Mouse (Mus musculus): ENCODE data around the gene Alpi. TPM values are rescaled to one million over a fixed set of nuclear protein-coding genes. Genes with fewer than 3 reads are reported as not detected.

Gene Alpi
- total RNA-seq, 2 experiments from 2014 or later = not detected

- ATAC-seq (replicated peaks; ENCODE audit: poor library complexity) = no peak
Observed at GRCm38 (mm10) chr1:87060913-87061312, 40.5 kb downstream of the Alpi start.

- no peak for ATAC-seq (replicated peaks; ENCODE audit: poor library complexity)
Observed at GRCm38 (mm10) chr1:87059042-87059665, 42.3 kb downstream of the Alpi start.

- ATAC-seq (replicated peaks; ENCODE audit: poor library complexity) = no peak
Observed at GRCm38 (mm10) chr1:87057075-87057474, 44.3 kb downstream of the Alpi start.

GRCm38 (mm10) chr1:87051369-87051768, 50.0 kb downstream of the Alpi start:
- no peak for ATAC-seq (replicated peaks; ENCODE audit: poor library complexity)

GRCm38 (mm10) chr1:87050700-87051099, 50.7 kb downstream of the Alpi start:
- no peak for ATAC-seq (replicated peaks; ENCODE audit: poor library complexity)

GRCm38 (mm10) chr1:87050072-87050471, 51.3 kb downstream of the Alpi start:
- ATAC-seq (replicated peaks; ENCODE audit: poor library complexity) = no peak

Other genes with a start within 250 kb of the Alpi start
- gene Alppl2, start 11.7 kb downstream of the Alpi start, total RNA-seq (2015) = not detected in 2 replicates
- gene Alppl2, start 11.7 kb downstream of the Alpi start, total RNA-seq (2017) = not detected in 2 replicates
- gene Akp3, start 23.4 kb upstream of the Alpi start, total RNA-seq (2015) = not detected in 2 replicates
- not detected in 2 replicates for gene Akp3, start 23.4 kb upstream of the Alpi start, total RNA-seq (2017)
- not detected in 2 replicates for gene Ecel1, start 54.9 kb upstream of the Alpi start, total RNA-seq (2015)
- gene Ecel1, start 54.9 kb upstream of the Alpi start, total RNA-seq (2017) = not detected in 2 replicates
- gene Prss56, start 81.7 kb upstream of the Alpi start, total RNA-seq (2015) = not detected in 2 replicates
- not detected in 2 replicates for gene Prss56, start 81.7 kb upstream of the Alpi start, total RNA-seq (2017)
- not detected in 2 replicates for gene Chrnd, start 89.0 kb upstream of the Alpi start, total RNA-seq (2015)
- gene Chrnd, start 89.0 kb upstream of the Alpi start, total RNA-seq (2017) = not detected in 2 replicates
- gene Chrng, start 103.1 kb upstream of the Alpi start, total RNA-seq (2015) = not detected in 2 replicates
- gene Chrng, start 103.1 kb upstream of the Alpi start, total RNA-seq (2017) = not detected in 2 replicates
- gene Eif4e2, start 112.3 kb upstream of the Alpi start, total RNA-seq (2015) = 79.1 and 84.7 TPM in 2 replicates
- gene Eif4e2, start 112.3 kb upstream of the Alpi start, total RNA-seq (2017) = 160 and 176 TPM in 2 replicates
- gene Efhd1, start 162.8 kb upstream of the Alpi start, total RNA-seq (2015) = not detected in 2 replicates
- not detected in 2 replicates for gene Efhd1, start 162.8 kb upstream of the Alpi start, total RNA-seq (2017)
- 53.5 and 60.7 TPM in 2 replicates for gene Gigyf2, start 225.4 kb upstream of the Alpi start, total RNA-seq (2015)
- 77.8 and 103 TPM in 2 replicates for gene Gigyf2, start 225.4 kb upstream of the Alpi start, total RNA-seq (2017)

Data from megakaryocyte progenitor cell, adult 5-6 weeks (primary cell).